Mouse (Mus musculus): ENCODE measurements around the gene Dnmbp. TPM values are rescaled to one million over a fixed set of nuclear protein-coding genes. Genes with fewer than 3 reads are reported as not detected.

Dnmbp gene
- total RNA-seq, 1 experiment from 2014 or later = 15.9 TPM

DNA sequence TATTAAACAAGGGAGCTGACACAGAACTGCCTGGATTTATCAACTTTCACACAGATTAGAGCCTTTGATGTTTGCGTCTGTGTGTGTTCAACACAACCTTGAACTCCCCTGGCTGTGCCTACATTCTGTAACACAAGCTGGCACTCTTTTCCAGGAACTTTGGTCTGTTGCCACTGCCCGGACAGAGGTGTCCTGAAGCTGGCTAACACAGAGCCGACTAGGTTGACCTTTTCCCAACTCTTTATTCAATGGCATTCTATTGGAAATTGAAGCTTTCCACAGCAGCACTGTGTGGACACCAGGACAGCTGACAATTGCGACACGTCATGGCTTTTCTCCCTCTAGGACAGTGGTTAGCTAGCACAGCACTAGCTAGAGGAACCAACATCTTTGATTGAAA lies 142.8 kb downstream of the Dnmbp start:
- peak; percentile 22 for DNase-seq

Other genes with a start within 250 kb of the Dnmbp start
- gene Cutc, start 187.2 kb downstream of the Dnmbp start, total RNA-seq (2021) = 10.6 and 15.3 TPM in 2 replicates
- 48.5 and 49.6 TPM in 2 replicates for gene Cox15, start 187.2 kb downstream of the Dnmbp start, total RNA-seq (2021)
- 0.06 and 1.9 TPM in 2 replicates for gene Abcc2, start 158.0 kb downstream of the Dnmbp start, total RNA-seq (2021)
- gene Cpn1, start 46.4 kb upstream of the Dnmbp start, total RNA-seq (2021) = 0.67 TPM in 1 of 2 replicates, not detected in the other
- gene Cyp2c23, start 89.0 kb upstream of the Dnmbp start, total RNA-seq (2021) = 1.4 and 3.9 TPM in 2 replicates
- gene Erlin1, start 129.6 kb upstream of the Dnmbp start, total RNA-seq (2021) = 18.3 and 19.7 TPM in 2 replicates
- 74.6 and 84.0 TPM in 2 replicates for gene Chuk, start 167.3 kb upstream of the Dnmbp start, total RNA-seq (2021)
- 25.7 and 37.0 TPM in 2 replicates for gene Cwf19l1, start 195.7 kb upstream of the Dnmbp start, total RNA-seq (2021)
- gene Bloc1s2, start 206.3 kb upstream of the Dnmbp start, total RNA-seq (2021) = 24.7 and 36.9 TPM in 2 replicates

All from adrenal gland, postnatal 25 days (tissue).